Mouse (Mus musculus) embryonic facial prominence, embryonic 12.5 days (tissue): ENCODE results near the gene Nxph4. TPM values are rescaled to one million over a fixed set of nuclear protein-coding genes. Genes with fewer than 3 reads are reported as not detected.

Source experiments
- ATAC-seq: fragments of 200-750 bp; cut with Nextera tagmentation; 2 replicates; pipeline ENCODE4 v1.8.0; 2017; ENCODE audit not compliant: insufficient number of reproducible peaks, insufficient read depth, low FRiP score, low TSS enrichment
- H3K27ac ChIP-seq: fragments of 300-500 bp; sonication (generic); 2 replicates; pipeline ENCODE4 v1.5.1; 2016; ENCODE audit warnings: mild to moderate bottlenecking
- H3K27me3 ChIP-seq: fragments of 300-500 bp; sonication (generic); 2 replicates; pipeline ENCODE4 v1.6.1; 2016; ENCODE audit warnings: mild to moderate bottlenecking, moderate library complexity
- H3K36me3 ChIP-seq: fragments of 300-500 bp; sonication (generic); 2 replicates; pipeline ENCODE4 v1.6.1; 2016; ENCODE audit warnings: mild to moderate bottlenecking
- H3K4me1 ChIP-seq: fragments of 300-500 bp; sonication (generic); 2 replicates; pipeline ENCODE4 v1.6.1; 2016
- H3K4me2 ChIP-seq: fragments of 300-500 bp; sonication (generic); replicated peaks from 2 replicates; pipeline ENCODE4 v1.6.1; 2016; ENCODE audit warnings: mild to moderate bottlenecking, moderate library complexity
- H3K4me3 ChIP-seq: fragments of 300-500 bp; sonication (generic); 2 replicates; pipeline ENCODE4 v1.5.1; 2016; ENCODE audit warnings: mild to moderate bottlenecking
- H3K9ac ChIP-seq: fragments of 300-500 bp; sonication (generic); 2 replicates; pipeline ENCODE4 v1.6.1; 2016; ENCODE audit warnings: mild to moderate bottlenecking, moderate library complexity
- H3K9me3 ChIP-seq: fragments of 300-500 bp; sonication (generic); 2 replicates; pipeline ENCODE4 v1.6.1; 2016; ENCODE audit warnings: mild to moderate bottlenecking, moderate library complexity
- WGBS: fragments of 180-500 bp; shearing (Covaris S2); methylation state at CpG from one replicate; pipeline ENCODE4 v1.1.7; 2016; 5-methylcytosine and 5-hydroxymethylcytosine counted together
- polyA plus RNA-seq: library from polyadenylated mRNA; unstranded; fragments of >200 nt; fragmentation: Nextera tagmentation; extraction: Ambion mirVana; gene quantifications from 2 replicates; pipeline ENCODE4 v1.2.1, GENCODE M21; 2016

Nxph4 gene
- polyA plus RNA-seq, 1 experiment from 2014 or later, result 6.5 TPM

DNA sequence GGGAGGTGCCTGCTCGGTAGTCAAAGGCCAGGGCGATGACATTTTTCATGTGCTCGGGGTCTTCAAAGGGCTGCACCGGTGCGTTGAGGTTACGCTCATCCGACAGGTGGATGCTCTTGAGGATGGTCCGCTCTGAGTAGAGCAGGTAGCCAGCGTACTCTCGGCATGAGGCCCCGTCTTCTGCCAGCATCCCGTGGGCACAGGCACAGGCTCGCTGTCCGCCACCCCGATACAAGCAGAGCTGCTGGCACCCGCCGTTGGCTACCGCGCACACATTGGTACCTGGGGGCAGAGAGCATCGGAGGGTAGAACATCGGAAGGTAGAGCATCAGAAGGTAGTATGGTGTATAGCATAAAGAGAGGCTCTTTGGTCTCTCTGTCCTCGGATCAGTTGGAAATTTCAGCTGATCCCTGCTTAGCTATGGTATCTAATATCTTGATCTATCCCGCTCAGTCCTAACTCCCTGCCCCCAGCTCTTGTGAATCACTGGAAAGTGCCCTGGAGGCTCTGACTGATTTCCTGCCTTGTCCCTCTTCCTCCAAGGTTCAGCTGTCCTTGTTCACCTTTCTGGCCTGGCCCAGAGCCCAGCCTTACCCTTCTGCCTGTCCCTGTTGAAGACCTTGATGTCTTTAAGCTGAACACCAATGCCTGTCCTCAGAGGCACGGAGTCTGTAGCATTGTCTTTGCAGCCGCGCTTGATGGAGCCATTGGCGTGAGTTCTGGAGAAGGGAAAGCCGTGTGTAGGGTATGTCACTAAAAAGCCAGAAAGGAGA is 32.4 kb upstream of the Nxph4 start:
- peaks cover 80% of the 10 kb centered on the region for H3K36me3 ChIP-seq
- H3K27me3 ChIP-seq, result no peaks in the 10 kb centered on the region
- no peak for ATAC-seq

DNA sequence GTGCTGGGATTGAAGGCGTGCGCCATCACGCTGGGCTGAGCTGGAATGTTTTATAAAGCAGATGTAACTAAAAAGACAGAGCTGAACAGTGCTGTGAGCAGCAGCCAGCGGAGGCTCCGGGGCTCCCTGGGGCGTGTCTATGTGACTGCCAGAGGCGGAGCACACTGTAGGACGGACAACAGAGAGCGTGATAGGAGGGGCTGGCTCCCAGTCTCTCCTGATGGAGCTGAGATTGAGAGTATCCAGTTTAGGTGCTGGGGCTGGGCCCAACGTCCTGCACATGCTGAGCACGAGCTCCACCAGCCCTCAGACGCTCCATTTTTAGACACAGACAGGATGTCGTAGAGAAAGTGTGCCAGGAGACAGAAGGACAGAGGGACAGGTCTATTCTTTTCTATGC is 29.9 kb upstream of the Nxph4 start:
- 51% methylated on average over 13 of the region's 13 CpGs for WGBS
- H3K4me3 ChIP-seq, result no peak overlapping the region
- 0 out of 2 replicates have a peak overlapping the region, but pooled peaks have one; percentile 4 for H3K27ac ChIP-seq
- peaks cover 88% of the 10 kb centered on the region for H3K36me3 ChIP-seq
- no peak overlapping the region for H3K4me2 ChIP-seq
- no peak overlapping the region for H3K9ac ChIP-seq
- no peaks in the 10 kb centered on the region for H3K9me3 ChIP-seq
- no peaks in the 10 kb centered on the region for H3K27me3 ChIP-seq
- peaks cover 8% of the 10 kb centered on the region; the same call in 1 of the 2 replicates for H3K4me1 ChIP-seq
- no peak for ATAC-seq

More for the DNA sequence above, 32.4 kb upstream of the Nxph4 start:
- Histone ChIP-seq H3K9me3 (no peaks in the 10 kb centered on the region), H3K4me1 (peaks cover 8% of the 10 kb centered on the region; the same call in 1 of the 2 replicates), H3K4me2 (no peak overlapping the region), H3K27ac (no peak overlapping the region), H3K9ac (no peak overlapping the region), H3K4me3 (no peak overlapping the region)
- WGBS, result 92% methylated on average over 28 of the region's 28 CpGs

DNA sequence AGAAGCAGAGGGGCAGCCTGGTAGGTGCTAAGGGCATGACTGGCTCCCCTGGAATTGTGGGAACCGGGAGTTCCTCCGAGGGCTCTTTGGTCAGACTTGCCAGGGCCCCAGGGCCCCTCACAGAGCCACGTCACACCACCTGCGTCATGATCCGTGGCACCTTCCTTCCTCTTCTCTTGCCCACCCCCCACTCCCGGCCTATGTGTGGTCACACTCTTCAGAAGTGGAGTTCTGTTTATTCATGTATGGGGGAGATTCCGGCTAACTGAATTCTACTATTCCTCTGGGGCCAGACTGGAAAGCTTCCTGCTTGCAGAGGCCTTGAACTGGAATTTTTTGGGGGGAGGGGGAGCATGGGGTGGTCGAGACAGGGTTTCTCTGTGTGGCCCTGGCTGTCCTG is 29.5 kb upstream of the Nxph4 start:
- no peak overlapping the region for H3K4me3 ChIP-seq
- no peak overlapping the region for H3K4me2 ChIP-seq
- no peak for ATAC-seq
- H3K27me3 ChIP-seq, result no peaks in the 10 kb centered on the region
- no peaks in the 10 kb centered on the region for H3K9me3 ChIP-seq
- H3K36me3 ChIP-seq, result peaks cover 88% of the 10 kb centered on the region
- peaks cover 8% of the 10 kb centered on the region; the same call in 1 of the 2 replicates for H3K4me1 ChIP-seq
- 57% methylated on average over 8 of the region's 8 CpGs for WGBS
- peak overlapping the region; percentile 4; the same call in 1 of the 2 replicates for H3K27ac ChIP-seq
- H3K9ac ChIP-seq, result no peak overlapping the region

DNA sequence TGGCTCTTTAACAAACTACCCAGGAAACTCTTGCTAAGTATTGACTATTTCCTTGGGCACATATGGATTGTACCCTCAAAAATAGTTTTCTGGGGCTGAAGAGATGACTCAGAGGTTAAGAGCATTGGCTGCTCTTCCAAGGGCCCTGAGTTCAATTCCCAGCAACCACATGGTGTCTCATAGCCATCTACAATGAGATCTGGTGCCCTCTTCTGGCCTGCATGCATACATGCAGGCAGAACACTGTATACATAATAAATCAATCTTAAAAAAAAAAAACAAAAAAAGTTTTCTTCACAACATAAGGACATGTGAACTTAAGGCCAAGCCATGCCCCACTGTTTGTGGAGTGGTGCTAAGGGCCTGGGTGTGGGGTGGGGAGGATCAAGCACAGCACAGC is 26.8 kb upstream of the Nxph4 start:
- Histone ChIP-seq H3K9ac (no peak overlapping the region), H3K4me3 (no peak overlapping the region), H3K4me2 (no peak overlapping the region), H3K9me3 (no peaks in the 10 kb centered on the region), H3K36me3 (peaks cover 92% of the 10 kb centered on the region), H3K27me3 (no peaks in the 10 kb centered on the region), H3K27ac (no peak overlapping the region), H3K4me1 (peaks cover 8% of the 10 kb centered on the region; the same call in 1 of the 2 replicates)
- ATAC-seq, result no peak

DNA sequence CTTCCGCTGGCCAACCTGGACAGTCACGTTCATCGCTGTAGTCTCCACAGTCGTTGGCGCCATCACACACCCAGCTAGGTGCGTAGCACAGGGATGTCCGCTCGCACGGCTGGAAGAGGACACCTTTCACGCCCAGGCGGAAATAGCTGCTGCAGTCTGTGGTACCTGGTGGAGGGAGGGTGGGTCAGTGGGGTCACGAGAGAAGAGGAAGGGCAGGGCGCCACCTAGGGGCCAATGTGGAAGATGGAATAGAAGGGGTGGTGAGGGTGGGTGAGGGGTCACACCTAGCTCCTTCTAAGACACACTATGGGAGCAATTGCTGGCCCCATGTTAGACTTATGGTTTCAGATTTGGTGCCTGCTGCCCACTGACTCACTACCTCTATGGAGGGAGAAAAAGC is 23.0 kb upstream of the Nxph4 start:
- H3K27ac ChIP-seq, result no peak overlapping the region
- H3K27me3 ChIP-seq, result no peaks in the 10 kb centered on the region
- no peak overlapping the region for H3K4me3 ChIP-seq
- no peak overlapping the region for H3K9ac ChIP-seq
- H3K9me3 ChIP-seq, result no peaks in the 10 kb centered on the region
- H3K36me3 ChIP-seq, result peaks cover 100% of the 10 kb centered on the region
- no peak for ATAC-seq
- H3K4me1 ChIP-seq, result no peaks in the 10 kb centered on the region
- H3K4me2 ChIP-seq, result no peak overlapping the region
- 91% methylated on average over 13 of the region's 13 CpGs for WGBS

DNA sequence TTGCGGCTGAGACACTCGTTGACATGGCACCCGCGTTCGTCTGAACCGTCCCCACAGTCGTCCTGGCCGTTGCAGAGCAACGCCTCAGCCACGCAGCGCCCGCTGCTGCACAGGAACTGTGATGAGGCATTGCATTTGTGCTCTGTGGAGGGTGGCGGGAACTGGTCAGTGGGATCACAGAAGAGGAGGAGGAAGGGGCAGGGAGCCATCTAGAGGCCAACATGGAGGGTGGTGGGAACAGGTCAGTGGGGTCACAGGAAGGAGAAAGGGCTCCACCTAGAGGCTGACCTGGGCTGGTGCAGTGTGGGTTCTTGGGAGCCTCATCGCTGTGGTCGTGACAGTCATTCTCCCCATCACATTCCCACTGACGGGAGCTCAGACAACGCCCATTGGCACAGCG is 21.3 kb upstream of the Nxph4 start:
- 75% methylated on average over 18 of the region's 18 CpGs for WGBS
- H3K36me3 ChIP-seq, result peaks cover 100% of the 10 kb centered on the region
- H3K27me3 ChIP-seq, result no peaks in the 10 kb centered on the region
- no peaks in the 10 kb centered on the region for H3K4me1 ChIP-seq
- no peak for ATAC-seq
- H3K4me2 ChIP-seq, result no peak overlapping the region
- no peaks in the 10 kb centered on the region for H3K9me3 ChIP-seq
- H3K9ac ChIP-seq, result no peak overlapping the region
- H3K27ac ChIP-seq, result no peak overlapping the region
- H3K4me3 ChIP-seq, result no peak overlapping the region

DNA sequence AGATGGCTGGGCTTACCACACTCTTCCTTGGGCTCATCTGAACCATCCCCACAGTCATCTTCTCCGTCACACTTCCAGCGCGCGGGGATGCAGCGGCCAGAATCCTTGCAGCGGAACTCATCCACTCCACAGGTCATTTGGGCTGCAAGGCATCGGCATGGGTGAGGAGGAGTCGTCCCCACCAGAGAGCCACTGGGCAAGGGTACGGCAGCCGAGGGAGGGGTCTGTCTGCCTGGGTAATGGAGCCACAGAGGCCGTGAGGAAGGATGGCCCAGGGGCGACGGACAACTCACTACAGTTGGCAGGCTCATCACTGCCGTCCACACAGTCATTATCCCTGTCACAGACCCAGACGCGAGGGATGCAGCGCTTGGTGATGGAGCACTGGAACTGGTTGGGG is 15.5 kb upstream of the Nxph4 start:
- WGBS, result 90% methylated on average over 17 of the region's 17 CpGs
- Histone ChIP-seq H3K4me3 (no peak overlapping the region), H3K36me3 (peaks cover 100% of the 10 kb centered on the region), H3K4me1 (no peaks in the 10 kb centered on the region), H3K9me3 (no peaks in the 10 kb centered on the region), H3K4me2 (no peak overlapping the region), H3K9ac (no peak overlapping the region), H3K27me3 (no peaks in the 10 kb centered on the region), H3K27ac (no peak overlapping the region)
- ATAC-seq, result no peak

DNA sequence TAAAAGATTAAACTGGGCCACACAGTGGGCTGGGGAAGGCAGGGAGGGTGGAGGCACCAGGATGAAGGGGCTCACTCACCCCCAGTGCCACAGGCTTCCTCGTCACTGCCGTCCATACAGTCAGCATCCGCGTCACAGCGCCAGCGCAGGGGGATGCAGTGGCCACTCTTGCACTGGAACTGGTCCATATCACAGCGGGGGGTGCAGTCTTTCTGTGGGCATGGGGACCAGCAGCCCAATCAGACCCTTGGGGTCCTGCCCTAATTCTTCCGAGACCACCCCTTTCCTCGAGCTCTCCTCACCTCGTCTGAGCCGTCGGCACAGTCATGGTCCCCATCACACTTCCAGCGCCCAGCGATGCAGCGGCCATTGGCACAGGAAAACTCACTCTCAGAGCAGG is 13.9 kb upstream of the Nxph4 start:
- Histone ChIP-seq H3K4me1 (no peaks in the 10 kb centered on the region), H3K9me3 (no peaks in the 10 kb centered on the region), H3K27me3 (no peaks in the 10 kb centered on the region), H3K4me3 (no peak overlapping the region), H3K4me2 (no peak overlapping the region), H3K9ac (no peak overlapping the region), H3K36me3 (peaks cover 98% of the 10 kb centered on the region), H3K27ac (no peak overlapping the region)
- 94% methylated on average over 15 of the region's 15 CpGs for WGBS
- no peak for ATAC-seq

DNA sequence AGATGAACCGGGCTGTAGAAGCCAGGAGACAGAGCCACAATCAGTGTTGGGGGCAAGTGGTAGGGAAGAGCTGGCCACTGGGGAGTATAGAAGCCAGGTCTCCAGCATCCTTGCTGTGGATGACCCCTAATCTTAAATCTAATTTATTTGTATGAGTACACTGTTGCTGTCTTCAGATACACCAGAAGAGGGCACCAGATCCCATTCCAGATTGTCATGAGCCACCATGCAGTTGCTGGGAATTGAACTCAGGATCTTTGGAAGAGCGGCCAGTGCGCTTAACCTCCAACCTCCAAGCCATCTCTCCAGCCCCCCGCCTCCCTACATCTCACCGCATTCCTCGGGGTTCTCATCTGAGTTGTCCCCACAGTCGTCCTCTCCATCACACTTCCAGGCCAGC is 12.1 kb upstream of the Nxph4 start:
- Histone ChIP-seq H3K4me1 (no peaks in the 10 kb centered on the region), H3K4me3 (no peak overlapping the region), H3K27ac (no peak overlapping the region), H3K9me3 (no peaks in the 10 kb centered on the region), H3K9ac (no peak overlapping the region), H3K27me3 (no peaks in the 10 kb centered on the region), H3K4me2 (no peak overlapping the region), H3K36me3 (peaks cover 98% of the 10 kb centered on the region)
- ATAC-seq, result no peak
- WGBS, result 93% methylated on average over 7 of the region's 7 CpGs

DNA sequence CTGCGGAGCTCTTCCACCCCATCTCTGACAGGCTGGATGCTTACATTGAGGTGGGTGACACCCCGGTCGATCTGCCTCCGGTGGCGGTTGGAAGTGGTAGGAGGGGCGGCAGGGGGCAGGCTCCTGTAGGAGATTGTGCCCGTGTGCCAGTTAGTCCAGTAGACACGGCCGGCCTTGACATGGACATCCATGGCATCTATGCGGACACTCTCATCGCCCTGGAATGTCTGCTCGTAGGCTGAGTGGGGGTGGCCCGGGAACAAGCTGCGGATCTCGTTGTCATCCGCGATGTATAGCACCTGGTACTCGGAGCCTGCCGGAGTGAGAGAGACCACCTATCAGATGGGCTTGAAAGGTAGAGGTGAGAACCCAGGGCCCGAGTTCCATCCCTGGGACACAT is 10.0 kb upstream of the Nxph4 start:
- Histone ChIP-seq H3K27me3 (no peaks in the 10 kb centered on the region), H3K4me1 (no peaks in the 10 kb centered on the region), H3K27ac (no peak overlapping the region), H3K36me3 (peaks cover 97% of the 10 kb centered on the region), H3K9ac (no peak overlapping the region), H3K4me3 (no peak overlapping the region), H3K4me2 (no peak overlapping the region), H3K9me3 (no peaks in the 10 kb centered on the region)
- ATAC-seq, result no peak
- 93% methylated on average over 20 of the region's 20 CpGs for WGBS

DNA sequence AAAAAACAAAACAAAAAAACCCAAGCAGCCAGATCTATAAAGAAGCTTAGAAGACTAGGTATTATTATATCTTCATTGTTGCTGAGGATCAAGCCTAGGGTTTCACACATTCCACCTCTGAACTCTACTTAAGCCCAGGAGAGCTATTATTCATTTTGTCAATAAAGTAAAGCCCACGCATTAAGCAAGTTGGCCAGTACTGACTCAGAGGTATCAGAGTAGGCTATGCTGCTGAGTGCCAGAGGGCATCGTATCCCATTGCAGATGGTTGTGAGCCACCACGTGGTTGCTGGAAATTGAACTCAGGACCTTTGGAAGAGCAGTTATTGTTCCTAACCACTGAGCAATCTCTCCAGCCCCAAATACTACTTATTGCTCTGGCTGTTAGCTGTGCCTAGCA is 9.6 kb upstream of the Nxph4 start:
- ATAC-seq, result no peak
- peaks cover 95% of the 10 kb centered on the region for H3K36me3 ChIP-seq
- no peaks in the 10 kb centered on the region for H3K4me1 ChIP-seq
- H3K27ac ChIP-seq, result no peak overlapping the region
- H3K4me2 ChIP-seq, result no peak overlapping the region
- H3K27me3 ChIP-seq, result no peaks in the 10 kb centered on the region
- H3K4me3 ChIP-seq, result no peak overlapping the region
- H3K9ac ChIP-seq, result no peak overlapping the region
- no peaks in the 10 kb centered on the region for H3K9me3 ChIP-seq
- 72% methylated on average over 3 of the region's 3 CpGs for WGBS

DNA sequence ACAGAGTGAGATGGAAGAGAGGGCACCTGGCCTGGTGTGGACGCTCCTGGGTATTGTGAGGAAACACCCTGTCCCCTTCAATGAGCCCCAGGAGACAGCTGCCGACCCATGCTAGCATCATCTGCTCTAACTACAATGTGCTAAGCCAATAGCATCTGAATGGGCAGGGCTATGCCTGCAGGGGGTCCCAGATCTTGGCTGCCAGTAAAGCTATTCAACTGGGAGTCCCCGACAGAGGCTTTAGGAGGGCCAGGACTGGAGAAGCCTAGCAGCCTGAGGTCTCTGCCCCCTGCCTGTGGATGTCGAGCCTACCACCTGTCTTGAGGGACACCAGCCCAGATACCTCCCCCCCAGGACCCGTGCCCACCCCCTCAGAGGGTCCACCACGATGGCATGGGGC is 8.4 kb upstream of the Nxph4 start:
- Histone ChIP-seq H3K27me3 (no peaks in the 10 kb centered on the region), H3K4me2 (no peak overlapping the region), H3K4me1 (no peaks in the 10 kb centered on the region), H3K9ac (no peak overlapping the region), H3K4me3 (no peak overlapping the region), H3K36me3 (peaks cover 90% of the 10 kb centered on the region), H3K27ac (no peak overlapping the region), H3K9me3 (no peaks in the 10 kb centered on the region)
- WGBS, result 60% methylated on average over 6 of the region's 6 CpGs
- no peak for ATAC-seq
